Mouse (Mus musculus): ENCODE data around the gene Slc25a29.

GRCm38 (mm10) chr12:108834786-108835185 is 897 bp downstream of the Slc25a29 start:
- TF ChIP-seq POLR2A (IDR thresholded peaks at IDR 0.05; ENCODE audit: low read depth, low read length), result no peak
- TF ChIP-seq NRF1 (IDR thresholded peaks at IDR 0.05; ENCODE audit: low read depth, low read length), result no peak
- no peak for TF ChIP-seq USF1 (IDR thresholded peaks at IDR 0.05; ENCODE audit: low read depth, low read length)
- TF ChIP-seq JUND (conservative IDR thresholded peaks at IDR 0.05; ENCODE audit: low read depth, low read length), result no peak
- no peak for TF ChIP-seq ZNF384 (IDR thresholded peaks at IDR 0.05; ENCODE audit: low read depth, low read length)
